27 mouse cellular contexts compared by ENCODE assay signal in the genomic region with DNA sequence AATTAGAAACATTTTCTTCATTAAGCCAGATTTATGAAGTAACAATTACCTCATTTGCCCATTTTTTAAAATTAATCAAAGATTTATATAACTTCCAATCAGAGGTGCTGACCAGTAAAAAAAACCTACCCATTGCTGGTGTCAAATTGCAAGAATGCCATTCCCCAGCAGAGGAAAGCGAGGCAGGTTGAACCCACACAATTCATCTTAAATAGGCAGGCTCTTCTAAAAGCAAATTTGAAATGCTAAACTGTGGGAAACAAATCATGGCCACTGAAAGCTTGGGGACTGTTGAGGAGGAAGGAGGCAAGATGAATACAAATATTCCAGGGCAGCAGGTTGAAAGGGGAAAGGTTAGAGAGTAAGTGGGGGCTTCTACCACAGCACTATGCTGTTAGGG.
"Had no signal": no experiment of that assay in that cellular context is flagged by ENCODE, and none has a peak within 500 bp of the region (broad histone marks: within the 10 kb centered on the region; RNA-seq: fewer than 3 reads in every experiment).

No protein-coding gene starts in this region.

- ATAC-seq: hindbrain, postnatal 0 days; intestine, embryonic 16.5 days had no signal

- H3K4me2 ChIP-seq: heart, embryonic 11.5 days; heart, embryonic 13.5 days; heart, embryonic 15.5 days; hindbrain, embryonic 13.5 days; hindbrain, embryonic 15.5 days; kidney, embryonic 15.5 days; limb, embryonic 12.5 days; liver, embryonic 11.5 days; liver, embryonic 13.5 days; liver, embryonic 15.5 days had no signal

- DNase-seq: gastrocnemius, postnatal 14 days; gastrocnemius, postnatal 36 days; heart, adult 11 months; heart, adult 2 months; heart, postnatal 14 days; heart, postnatal 36 days; kidney, adult 11 months; kidney, adult 2 months; kidney, adult 9 months; kidney, postnatal 14 days; kidney, postnatal 36 days; layer of hippocampus, adult 9-11 months; layer of hippocampus, postnatal 36 days; liver; liver, embryonic 13.5 days had no signal

- H3K4me1 ChIP-seq: liver, embryonic 13.5 days; liver, embryonic 15.5 days had no signal

- H3K36me3 ChIP-seq: heart, embryonic 13.5 days; heart, embryonic 15.5 days; hindbrain, embryonic 13.5 days; hindbrain, embryonic 15.5 days; kidney, embryonic 15.5 days; limb, embryonic 12.5 days; liver, embryonic 13.5 days; liver, embryonic 15.5 days had no signal

- H3K9ac ChIP-seq: heart, embryonic 13.5 days; heart, embryonic 15.5 days; hindbrain, embryonic 13.5 days; hindbrain, embryonic 15.5 days; kidney, embryonic 15.5 days; limb, embryonic 12.5 days; liver, embryonic 13.5 days; liver, embryonic 15.5 days had no signal

- H3K27me3 ChIP-seq: heart, embryonic 13.5 days; heart, embryonic 15.5 days; hindbrain, embryonic 13.5 days; hindbrain, embryonic 15.5 days; kidney, embryonic 15.5 days; liver, embryonic 13.5 days; liver, embryonic 15.5 days had no signal

- H3K4me3 ChIP-seq: heart, adult 2 months; heart, embryonic 13.5 days; heart, embryonic 15.5 days; hindbrain, embryonic 13.5 days; hindbrain, embryonic 15.5 days; kidney, embryonic 15.5 days; limb, embryonic 12.5 days; liver, embryonic 13.5 days; liver, embryonic 15.5 days had no signal

- H3K9me3 ChIP-seq: heart, embryonic 13.5 days; heart, embryonic 15.5 days; hindbrain, embryonic 13.5 days; hindbrain, embryonic 15.5 days; kidney, embryonic 15.5 days; limb, embryonic 12.5 days; liver, embryonic 13.5 days; liver, embryonic 15.5 days had no signal

- H3K27ac ChIP-seq: heart, adult 2 months; heart, embryonic 13.5 days; heart, embryonic 15.5 days; hindbrain, embryonic 13.5 days; hindbrain, embryonic 15.5 days; hindbrain, postnatal 0 days; kidney, embryonic 15.5 days; kidney, postnatal 0 days; limb, embryonic 12.5 days; liver, embryonic 13.5 days; liver, embryonic 15.5 days had no signal
